Mouse (Mus musculus): ENCODE results near the gene Snx29. TPM values are rescaled to one million over a fixed set of nuclear protein-coding genes. Genes with fewer than 3 reads are reported as not detected.
"Not testable (repeated sequence)": the region's sequence is repeated elsewhere in the genome, so short reads cannot be mapped to it uniquely, and the experiment has no call there.

Gene Snx29
- polyA plus RNA-seq, 1 experiment from 2014 or later, result 15.3 TPM

DNA sequence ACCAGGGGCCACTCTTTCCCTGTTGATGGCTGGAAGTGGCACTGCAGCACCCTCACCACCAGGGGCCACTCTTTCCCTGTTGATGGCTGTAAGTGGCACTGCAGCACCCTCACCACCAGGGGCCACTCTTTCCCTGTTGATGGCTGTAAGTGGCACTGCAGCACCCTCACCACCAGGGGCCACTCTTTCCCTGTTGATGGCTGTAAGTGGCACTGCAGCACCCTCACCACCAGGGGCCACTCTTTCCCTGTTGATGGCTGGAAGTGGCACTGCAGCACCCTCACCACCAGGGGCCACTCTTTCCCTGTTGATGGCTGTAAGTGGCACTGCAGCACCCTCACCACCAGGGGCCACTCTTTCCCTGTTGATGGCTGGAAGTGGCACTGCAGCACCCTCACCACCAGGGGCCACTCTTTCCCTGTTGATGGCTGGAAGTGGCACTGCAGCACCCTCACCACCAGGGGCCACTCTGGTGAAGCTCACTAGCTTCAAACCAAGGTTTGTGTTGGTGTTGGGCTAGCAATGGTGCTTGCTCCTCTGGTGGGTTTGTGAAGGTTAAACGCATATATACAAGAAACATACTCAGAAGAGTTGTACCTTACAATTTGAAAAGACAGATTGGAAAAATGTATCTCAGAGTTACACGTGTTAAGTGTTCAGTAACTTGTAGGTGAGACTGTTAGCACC, 101.0 kb downstream of the Snx29 start:
- H3K9me3 ChIP-seq (ENCODE audit: control insufficient read depth, low read length); H3K4me3 ChIP-seq (ENCODE audit: low read depth, low read length); H3K9ac ChIP-seq (ENCODE audit: low read depth, low read length); H3K4me2 ChIP-seq (replicated peaks; ENCODE audit: low read depth, low read length); H3K27me3 ChIP-seq (ENCODE audit: control insufficient read depth, insufficient read depth, low read length); ATAC-seq (ENCODE audit: low FRiP score); H3K36me3 ChIP-seq (ENCODE audit: control insufficient read depth, insufficient read depth, low read length); H3K27ac ChIP-seq (ENCODE audit: low read depth, low read length); H3K4me1 ChIP-seq (replicated peaks; ENCODE audit: control insufficient read depth, insufficient read depth, low read length): not testable (repeated sequence)
- DNase-seq (ENCODE audit: low spot score), result peak; percentile 30
- 92% methylated on average over 2 of the region's 2 CpGs for WGBS

DNA sequence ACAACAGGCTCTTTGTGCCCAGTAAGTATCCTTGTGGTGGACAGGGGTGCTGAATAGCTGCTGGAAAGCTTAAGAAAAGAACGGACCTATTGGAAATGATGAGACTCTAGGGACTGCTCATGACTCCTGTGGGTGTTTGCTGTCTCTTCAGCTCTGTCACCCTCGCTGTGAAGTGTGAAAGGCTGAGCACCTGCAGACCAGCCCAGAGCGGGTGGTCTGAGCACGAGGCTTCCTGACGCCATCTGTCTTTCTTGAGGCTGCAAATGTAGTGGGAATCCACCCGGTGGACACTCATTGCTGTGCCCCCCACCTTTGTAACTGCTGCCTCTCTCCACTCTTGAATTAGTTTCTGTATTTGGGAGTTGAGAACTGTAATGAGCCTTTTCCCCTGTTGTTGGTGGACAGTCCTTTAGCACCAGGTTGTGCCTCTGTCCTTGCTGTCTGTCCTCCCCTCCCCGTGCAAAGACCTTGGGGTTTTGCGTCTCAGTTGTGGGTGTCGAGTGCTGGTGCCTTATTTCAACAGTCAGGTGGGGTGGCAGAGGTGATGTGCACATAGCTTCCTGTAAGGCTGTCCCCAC, 101.9 kb downstream of the Snx29 start:
- no peak for ATAC-seq (ENCODE audit: low FRiP score)

DNA sequence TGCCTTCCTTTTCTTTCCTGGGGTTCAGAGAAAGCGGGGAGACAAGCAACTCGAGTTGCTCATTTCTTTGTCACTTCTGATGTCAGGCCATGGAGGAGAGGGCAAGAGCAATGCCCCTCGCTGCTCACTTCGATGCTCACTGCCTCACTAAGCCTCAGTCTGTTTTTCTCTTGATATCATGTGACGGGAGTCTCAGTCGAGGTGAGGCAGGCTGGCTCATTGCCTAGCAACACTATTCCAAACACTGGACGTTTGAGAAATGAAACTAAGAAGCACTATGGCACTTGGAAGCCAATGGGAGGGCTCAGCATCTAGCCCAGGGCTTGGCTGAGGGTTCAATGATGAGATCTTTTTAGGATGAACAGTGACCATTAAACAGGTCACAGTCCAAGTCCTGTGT, 102.6 kb downstream of the Snx29 start:
- Histone ChIP-seq H3K4me3 (ENCODE audit: low read depth, low read length) (no peak overlapping the region), H3K27me3 (ENCODE audit: control insufficient read depth, insufficient read depth, low read length) (no peaks in the 10 kb centered on the region), H3K9ac (ENCODE audit: low read depth, low read length) (no peak overlapping the region), H3K27ac (ENCODE audit: low read depth, low read length) (no peak overlapping the region), H3K36me3 (ENCODE audit: control insufficient read depth, insufficient read depth, low read length) (no peaks in the 10 kb centered on the region), H3K4me1 (replicated peaks; ENCODE audit: control insufficient read depth, insufficient read depth, low read length) (no peaks in the 10 kb centered on the region), H3K4me2 (replicated peaks; ENCODE audit: low read depth, low read length) (no peak overlapping the region), H3K9me3 (ENCODE audit: control insufficient read depth, low read length) (no peaks in the 10 kb centered on the region)
- 71% methylated on average over 7 of the region's 7 CpGs for WGBS
- ATAC-seq (ENCODE audit: low FRiP score) (no peak), DNase-seq (ENCODE audit: low spot score) (no peak)

More for the DNA sequence above, 101.9 kb downstream of the Snx29 start:
- 91% methylated on average over 9 of the region's 9 CpGs for WGBS
- Histone ChIP-seq H3K4me2 (replicated peaks; ENCODE audit: low read depth, low read length) (no peak overlapping the region), H3K36me3 (ENCODE audit: control insufficient read depth, insufficient read depth, low read length) (no peaks in the 10 kb centered on the region), H3K27me3 (ENCODE audit: control insufficient read depth, insufficient read depth, low read length) (no peaks in the 10 kb centered on the region), H3K4me1 (replicated peaks; ENCODE audit: control insufficient read depth, insufficient read depth, low read length) (no peaks in the 10 kb centered on the region), H3K4me3 (ENCODE audit: low read depth, low read length) (no peak overlapping the region), H3K9ac (ENCODE audit: low read depth, low read length) (no peak overlapping the region), H3K9me3 (ENCODE audit: control insufficient read depth, low read length) (no peaks in the 10 kb centered on the region), H3K27ac (ENCODE audit: low read depth, low read length) (no peak overlapping the region)
- no peak for DNase-seq (ENCODE audit: low spot score)

DNA sequence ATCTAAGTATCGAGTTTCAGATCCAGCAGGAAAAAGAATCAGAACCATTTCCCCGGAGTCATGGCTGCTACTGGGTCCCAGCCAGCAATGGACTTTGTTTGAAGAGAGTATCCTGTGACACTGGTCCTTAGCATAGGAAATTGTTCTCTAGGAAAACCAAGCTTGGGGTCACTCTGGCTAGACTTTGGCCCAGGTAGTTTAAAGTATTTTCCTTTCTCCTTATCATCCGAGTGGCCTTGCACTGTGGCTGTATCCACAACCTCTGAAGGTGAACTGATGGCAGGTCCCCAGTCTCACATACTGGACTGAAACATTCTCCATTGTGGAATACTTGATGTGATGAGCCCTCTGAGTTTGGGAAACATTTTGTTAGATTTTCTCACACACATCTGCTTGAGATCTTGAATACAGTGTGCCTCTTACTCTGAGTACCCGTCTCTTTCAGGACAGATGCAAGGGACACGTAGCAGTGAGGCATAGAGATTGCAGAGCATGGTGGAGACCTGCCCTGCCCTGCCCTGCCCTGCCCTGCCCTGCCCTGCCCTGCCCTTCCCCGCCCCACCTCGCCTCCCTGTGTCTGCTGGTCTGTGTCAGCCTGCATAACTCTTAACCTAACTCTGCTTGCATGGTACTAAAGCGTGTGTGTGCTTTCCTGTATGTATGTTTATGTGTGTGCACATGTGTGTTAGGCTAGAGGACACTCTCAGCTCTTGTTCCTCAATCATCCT, 104.3 kb downstream of the Snx29 start:
- no peaks in the 10 kb centered on the region for H3K36me3 ChIP-seq (ENCODE audit: control insufficient read depth, insufficient read depth, low read length)
- no peaks in the 10 kb centered on the region for H3K27me3 ChIP-seq (ENCODE audit: control insufficient read depth, insufficient read depth, low read length)
- no peak for DNase-seq (ENCODE audit: low spot score)
- H3K4me3 ChIP-seq (ENCODE audit: low read depth, low read length), result no peak overlapping the region
- H3K9me3 ChIP-seq (ENCODE audit: control insufficient read depth, low read length), result no peaks in the 10 kb centered on the region
- no peaks in the 10 kb centered on the region for H3K4me1 ChIP-seq (replicated peaks; ENCODE audit: control insufficient read depth, insufficient read depth, low read length)
- no peak overlapping the region for H3K9ac ChIP-seq (ENCODE audit: low read depth, low read length)
- no peak overlapping the region for H3K4me2 ChIP-seq (replicated peaks; ENCODE audit: low read depth, low read length)
- WGBS, result 74% methylated on average over 8 of the region's 8 CpGs
- H3K27ac ChIP-seq (ENCODE audit: low read depth, low read length), result no peak overlapping the region
- no peak for ATAC-seq (ENCODE audit: low FRiP score)

DNA sequence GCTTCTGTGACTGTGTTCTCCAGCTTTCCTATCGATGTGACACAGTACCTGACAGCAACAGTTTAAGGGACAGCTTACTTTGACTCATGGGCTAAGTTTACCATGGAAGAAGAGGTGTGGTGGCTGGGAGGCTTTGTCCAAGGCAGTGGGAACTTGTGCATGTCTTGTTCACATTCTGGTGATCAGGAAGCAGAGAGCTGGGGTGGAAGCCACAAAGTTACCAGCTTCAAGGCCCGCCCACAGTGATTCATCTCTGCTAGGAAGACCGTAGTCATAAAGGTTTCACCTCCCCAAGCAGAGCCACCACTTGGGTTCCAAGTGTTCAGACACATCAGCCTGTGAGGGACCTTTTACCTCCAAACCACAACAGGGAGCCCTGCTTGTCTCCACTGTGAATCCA, 107.1 kb downstream of the Snx29 start:
- no peak overlapping the region for H3K27ac ChIP-seq (ENCODE audit: low read depth, low read length)
- DNase-seq (ENCODE audit: low spot score) (no peak), ATAC-seq (ENCODE audit: low FRiP score) (no peak)
- no peaks in the 10 kb centered on the region for H3K36me3 ChIP-seq (ENCODE audit: control insufficient read depth, insufficient read depth, low read length)
- no peak overlapping the region for H3K4me3 ChIP-seq (ENCODE audit: low read depth, low read length)
- H3K4me2 ChIP-seq (replicated peaks; ENCODE audit: low read depth, low read length), result no peak overlapping the region
- no peaks in the 10 kb centered on the region for H3K27me3 ChIP-seq (ENCODE audit: control insufficient read depth, insufficient read depth, low read length)
- WGBS, result 93% methylated on average over 3 of the region's 3 CpGs
- H3K4me1 ChIP-seq (replicated peaks; ENCODE audit: control insufficient read depth, insufficient read depth, low read length), result no peaks in the 10 kb centered on the region
- no peak overlapping the region for H3K9ac ChIP-seq (ENCODE audit: low read depth, low read length)
- H3K9me3 ChIP-seq (ENCODE audit: control insufficient read depth, low read length), result no peaks in the 10 kb centered on the region

DNA sequence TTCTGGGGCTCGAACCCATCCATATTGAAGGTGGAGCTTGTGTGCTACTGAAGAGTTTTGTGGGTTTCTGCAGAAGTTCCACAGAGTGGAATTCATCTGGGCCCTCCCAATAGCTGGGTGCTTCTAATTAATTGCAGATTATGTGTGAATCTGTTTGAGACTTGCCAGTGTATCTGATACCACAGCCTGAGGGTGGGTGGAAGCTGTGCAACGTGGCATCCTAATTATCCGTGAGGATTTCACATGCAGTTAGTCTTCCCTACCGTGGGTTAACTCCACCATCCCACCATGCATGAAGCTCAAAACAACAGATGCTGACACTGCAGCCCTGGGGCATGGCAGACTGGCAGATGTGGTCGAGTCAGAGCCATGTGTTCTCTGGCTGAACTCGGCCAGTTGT, 107.8 kb downstream of the Snx29 start:
- H3K27me3 ChIP-seq (ENCODE audit: control insufficient read depth, insufficient read depth, low read length), result no peaks in the 10 kb centered on the region
- no peaks in the 10 kb centered on the region for H3K36me3 ChIP-seq (ENCODE audit: control insufficient read depth, insufficient read depth, low read length)
- no peak overlapping the region for H3K4me2 ChIP-seq (replicated peaks; ENCODE audit: low read depth, low read length)
- DNase-seq (ENCODE audit: low spot score) (no peak), ATAC-seq (ENCODE audit: low FRiP score) (no peak)
- no peaks in the 10 kb centered on the region for H3K9me3 ChIP-seq (ENCODE audit: control insufficient read depth, low read length)
- H3K9ac ChIP-seq (ENCODE audit: low read depth, low read length), result no peak overlapping the region
- H3K4me3 ChIP-seq (ENCODE audit: low read depth, low read length), result no peak overlapping the region
- H3K27ac ChIP-seq (ENCODE audit: low read depth, low read length), result no peak overlapping the region
- 82% methylated on average over 6 of the region's 6 CpGs for WGBS
- H3K4me1 ChIP-seq (replicated peaks; ENCODE audit: control insufficient read depth, insufficient read depth, low read length), result no peaks in the 10 kb centered on the region

DNA sequence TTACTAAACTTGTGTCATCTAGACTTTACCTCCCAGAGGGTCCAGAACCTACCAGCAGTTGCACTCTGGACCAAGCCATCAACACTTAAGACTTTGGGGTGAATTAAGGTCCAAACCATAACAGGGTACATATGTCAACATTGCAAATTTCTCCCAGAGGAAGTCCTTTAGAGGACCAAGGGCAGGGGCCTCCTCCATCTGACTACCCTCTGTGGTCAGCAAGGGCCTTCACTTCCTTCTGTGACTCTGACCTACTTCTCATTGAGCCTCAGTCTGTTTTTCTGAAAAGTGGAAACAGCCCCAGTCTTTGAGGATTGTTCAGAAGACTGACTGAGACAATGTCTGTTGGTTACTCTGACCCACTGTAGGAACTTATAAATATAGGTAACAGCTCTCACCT, 111.1 kb downstream of the Snx29 start:
- DNase-seq (ENCODE audit: low spot score) (no peak), ATAC-seq (ENCODE audit: low FRiP score) (no peak)
- Histone ChIP-seq H3K4me1 (replicated peaks; ENCODE audit: control insufficient read depth, insufficient read depth, low read length) (no peaks in the 10 kb centered on the region), H3K4me3 (ENCODE audit: low read depth, low read length) (no peak overlapping the region), H3K27me3 (ENCODE audit: control insufficient read depth, insufficient read depth, low read length) (no peaks in the 10 kb centered on the region), H3K27ac (ENCODE audit: low read depth, low read length) (no peak overlapping the region), H3K4me2 (replicated peaks; ENCODE audit: low read depth, low read length) (no peak overlapping the region), H3K9me3 (ENCODE audit: control insufficient read depth, low read length) (no peaks in the 10 kb centered on the region), H3K9ac (ENCODE audit: low read depth, low read length) (no peak overlapping the region), H3K36me3 (ENCODE audit: control insufficient read depth, insufficient read depth, low read length) (no peaks in the 10 kb centered on the region)

DNA sequence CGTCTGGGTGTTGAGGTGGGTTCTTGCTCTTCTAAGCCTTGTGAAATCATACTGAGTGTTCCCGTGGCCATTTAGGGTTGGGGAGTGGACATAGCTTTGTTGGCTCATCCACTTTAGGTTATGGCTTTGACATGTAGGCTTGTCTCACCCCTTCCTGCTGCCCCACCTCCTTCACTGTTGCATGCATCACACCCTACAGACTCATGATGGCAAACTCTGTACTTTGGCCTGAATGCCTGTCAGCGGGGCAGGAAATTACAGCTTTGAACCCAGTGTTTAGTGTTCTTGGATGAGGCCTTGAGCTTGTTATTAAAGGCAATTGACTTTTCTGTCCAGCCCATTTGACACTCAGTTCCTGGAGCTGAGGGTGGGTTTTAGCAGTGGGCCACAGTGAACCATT, 114.9 kb downstream of the Snx29 start:
- no peak overlapping the region for H3K4me3 ChIP-seq (ENCODE audit: low read depth, low read length)
- 88% methylated on average over 3 of the region's 3 CpGs for WGBS
- DNase-seq (ENCODE audit: low spot score) (no peak), ATAC-seq (ENCODE audit: low FRiP score) (no peak)
- no peaks in the 10 kb centered on the region for H3K4me1 ChIP-seq (replicated peaks; ENCODE audit: control insufficient read depth, insufficient read depth, low read length)
- H3K27ac ChIP-seq (ENCODE audit: low read depth, low read length), result no peak overlapping the region
- H3K9ac ChIP-seq (ENCODE audit: low read depth, low read length), result no peak overlapping the region
- no peaks in the 10 kb centered on the region for H3K27me3 ChIP-seq (ENCODE audit: control insufficient read depth, insufficient read depth, low read length)
- no peak overlapping the region for H3K4me2 ChIP-seq (replicated peaks; ENCODE audit: low read depth, low read length)
- no peaks in the 10 kb centered on the region for H3K36me3 ChIP-seq (ENCODE audit: control insufficient read depth, insufficient read depth, low read length)
- H3K9me3 ChIP-seq (ENCODE audit: control insufficient read depth, low read length), result no peaks in the 10 kb centered on the region

DNA sequence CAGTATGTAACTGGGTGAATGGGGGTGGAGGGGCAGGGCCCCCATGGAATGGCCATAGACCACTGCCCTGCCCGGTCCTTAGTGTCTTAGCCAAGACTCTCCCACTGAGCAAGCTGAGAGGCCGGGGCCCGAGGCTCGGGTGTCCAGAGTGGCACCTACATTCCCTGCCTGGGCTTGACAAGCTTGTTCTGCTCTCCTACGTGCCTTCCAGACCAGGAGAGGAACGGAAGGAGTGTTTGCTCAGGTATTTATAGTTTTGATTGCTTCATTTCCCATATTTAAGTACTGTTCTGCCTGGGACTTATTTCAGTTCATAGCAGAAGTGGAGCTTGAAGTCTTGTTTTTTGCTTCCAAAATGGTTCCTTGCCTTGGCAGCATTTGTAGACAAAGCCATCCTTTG, 116.7 kb downstream of the Snx29 start:
- no peak overlapping the region for H3K4me3 ChIP-seq (ENCODE audit: low read depth, low read length)
- ATAC-seq (ENCODE audit: low FRiP score) (no peak), DNase-seq (ENCODE audit: low spot score) (no peak)
- 86% methylated on average over 6 of the region's 6 CpGs for WGBS
- no peaks in the 10 kb centered on the region for H3K4me1 ChIP-seq (replicated peaks; ENCODE audit: control insufficient read depth, insufficient read depth, low read length)
- no peak overlapping the region for H3K27ac ChIP-seq (ENCODE audit: low read depth, low read length)
- no peaks in the 10 kb centered on the region for H3K27me3 ChIP-seq (ENCODE audit: control insufficient read depth, insufficient read depth, low read length)
- no peaks in the 10 kb centered on the region for H3K36me3 ChIP-seq (ENCODE audit: control insufficient read depth, insufficient read depth, low read length)
- H3K9me3 ChIP-seq (ENCODE audit: control insufficient read depth, low read length), result no peaks in the 10 kb centered on the region
- H3K9ac ChIP-seq (ENCODE audit: low read depth, low read length), result no peak overlapping the region
- no peak overlapping the region for H3K4me2 ChIP-seq (replicated peaks; ENCODE audit: low read depth, low read length)

All from hindbrain, embryonic 11.5 days (tissue).